Mouse (Mus musculus) ES-E14 (cell line): ENCODE measurements at regions not wholly inside any gene's neighbourhood (a gene's known extent, or its start where the extent isn't known, plus 50 kb on each side); places are given as distances from the start of the nearest gene placed in this dataset.

Experiments
- DNase-seq: peaks from one replicate; pipeline ENCODE4 v3.0.0-alpha.2; 2013; ENCODE audit warnings: low read depth, low spot score
- H3K27ac ChIP-seq: 2 replicates; pipeline ENCODE4 v1.5.1; 2012; ENCODE audit warnings: low read depth, mild to moderate bottlenecking, low read length, moderate library complexity, mixed read lengths; ENCODE audit not compliant: poor library complexity, insufficient read depth, severe bottlenecking
- H3K36me3 ChIP-seq: 2 replicates; pipeline ENCODE4 v1.6.1; 2012; ENCODE audit warnings: mild to moderate bottlenecking, low read length, moderate library complexity, mixed read lengths; ENCODE audit not compliant: control insufficient read depth, poor library complexity, insufficient read depth, severe bottlenecking
- H3K4me1 ChIP-seq, 2 experiments: fragments of 150-350 bp in 1 of 2; sonication (generic) in 1 of 2; 2 replicates each; pipeline ENCODE4 v1.6.1; 2012; ENCODE audit warnings: low read length in 2 of 2, mild to moderate bottlenecking in 1 of 2, mixed read lengths in 1 of 2; ENCODE audit not compliant: control insufficient read depth in 2 of 2, insufficient read depth in 2 of 2, poor library complexity in 1 of 2
- H3K4me3 ChIP-seq, 2 experiments: fragments of 150-350 bp in 1 of 2; sonication (generic) in 1 of 2; 2 replicates each; pipeline ENCODE4 v1.5.1; 2012; ENCODE audit warnings: low read length in 2 of 2, low read depth in 1 of 2, mild to moderate bottlenecking in 1 of 2, mixed read lengths in 1 of 2; ENCODE audit not compliant: insufficient read depth in 1 of 2, poor library complexity in 1 of 2, severe bottlenecking in 1 of 2
- H3K9ac ChIP-seq: 2 replicates; pipeline ENCODE4 v1.6.1; 2012; ENCODE audit warnings: low read depth, mild to moderate bottlenecking, low read length, mixed read lengths; ENCODE audit not compliant: poor library complexity, insufficient read depth, severe bottlenecking
- H3K9me3 ChIP-seq: fragments of 150-350 bp; sonication (generic); 2 replicates; pipeline ENCODE4 v1.6.1; 2012; ENCODE audit warnings: low read depth, mild to moderate bottlenecking, low read length; ENCODE audit not compliant: control insufficient read depth, insufficient read depth
- CHD2 ChIP-seq: IDR thresholded peaks from 2 replicates; pipeline ENCODE4 v1.6.1; 2014; ENCODE audit warnings: mild to moderate bottlenecking, low read depth, low read length, inconsistent platforms
- HCFC1 ChIP-seq: IDR thresholded peaks from 2 replicates; pipeline ENCODE4 v1.6.1; 2012; ENCODE audit warnings: low read length, inconsistent platforms, borderline replicate concordance; ENCODE audit not compliant: insufficient read depth
- MAFK ChIP-seq: IDR thresholded peaks from 2 replicates; pipeline ENCODE4 v1.6.1; 2014; ENCODE audit warnings: mild to moderate bottlenecking, low read depth, low read length, inconsistent platforms; ENCODE audit not compliant: insufficient read depth
- ZC3H11A ChIP-seq: IDR thresholded peaks from 2 replicates; pipeline ENCODE4 v1.6.1; 2012; ENCODE audit warnings: low read depth, mild to moderate bottlenecking, inconsistent platforms, low read length, borderline replicate concordance
- ZNF384 ChIP-seq: IDR thresholded peaks from 2 replicates; pipeline ENCODE4 v1.6.1; 2012; ENCODE audit warnings: low read depth, low read length, inconsistent platforms
- in situ Hi-C, 2 experiments: fragments of 600-800 bp; cut with MboI; formaldehyde crosslinking; loops; one replicate each; pipeline ENCODE4 v1.15.1; 2025; ENCODE audit warnings: low sequenced_read_pairs in 2 of 2, inconsistent platforms in 1 of 2; ENCODE audit not compliant: unreplicated experiment in 2 of 2

GRCm38 (mm10) chr4:105560781-105561180, 228.9 kb upstream of the Gm12728 start:
- DNase-seq: no peak
- in situ Hi-C loops: no loop called here
- no peak overlapping the region for H3K4me3 ChIP-seq
- no peaks in the 10 kb centered on the region for H3K4me1 ChIP-seq
- H3K9me3 ChIP-seq: no peaks in the 10 kb centered on the region
- TF ChIP-seq ZNF384: no peak
- TF ChIP-seq MAFK: no peak
- no peak for TF ChIP-seq CHD2
- TF ChIP-seq HCFC1: no peak
- no peak for TF ChIP-seq ZC3H11A
- H3K9ac ChIP-seq: no peak overlapping the region
- no peaks in the 10 kb centered on the region for H3K36me3 ChIP-seq
- H3K27ac ChIP-seq: no peak overlapping the region

- in situ Hi-C loops: no loop called here
- no peak overlapping the region for H3K27ac ChIP-seq
- no peak for DNase-seq
Observed at GRCm38 (mm10) chr4:105561611-105562010, 228.1 kb upstream of the Gm12728 start.

GRCm38 (mm10) chr4:105565796-105566195, 223.9 kb upstream of the Gm12728 start:
- Histone ChIP-seq H3K4me3 (no peak overlapping the region), H3K27ac (no peak overlapping the region), H3K9ac (no peak overlapping the region), H3K9me3 (no peaks in the 10 kb centered on the region), H3K36me3 (no peaks in the 10 kb centered on the region), H3K4me1 (peaks cover 0 to 2% of the 10 kb centered on the region in 2 experiments; a peak in 1 of 4 replicates)
- TF ChIP-seq HCFC1 (no peak), ZC3H11A (no peak), CHD2 (no peak), MAFK (no peak), ZNF384 (no peak)
- peak; percentile 8 for DNase-seq
- in situ Hi-C loops: no loop called here

More at GRCm38 (mm10) chr4:105561611-105562010, 228.1 kb upstream of the Gm12728 start:
- no peaks in the 10 kb centered on the region for H3K9me3 ChIP-seq
- H3K4me1 ChIP-seq: 0 out of 4 replicates have a peak, but pooled peaks cover 0 to 2% of the 10 kb centered on the region in 2 experiments
- no peaks in the 10 kb centered on the region for H3K36me3 ChIP-seq
- no peak overlapping the region for H3K9ac ChIP-seq
- no peak overlapping the region for H3K4me3 ChIP-seq
- TF ChIP-seq ZC3H11A (no peak), HCFC1 (no peak), MAFK (no peak), CHD2 (no peak), ZNF384 (no peak)

- no peak for TF ChIP-seq ZNF384
- no peak for TF ChIP-seq MAFK
- no peak for TF ChIP-seq ZC3H11A
- no peak for TF ChIP-seq CHD2
- TF ChIP-seq HCFC1: no peak
- Histone ChIP-seq H3K4me1 (peaks cover 0 to 2% of the 10 kb centered on the region in 2 experiments; a peak in 1 of 4 replicates), H3K4me3 (no peak overlapping the region), H3K36me3 (no peaks in the 10 kb centered on the region), H3K9me3 (no peaks in the 10 kb centered on the region), H3K9ac (no peak overlapping the region), H3K27ac (no peak overlapping the region)
- no peak for DNase-seq
- in situ Hi-C loops: no loop called here
Observed at GRCm38 (mm10) chr4:105566513-105567457, 222.9 kb upstream of the Gm12728 start.
